Mouse (Mus musculus): ENCODE data around the gene Btg4. TPM values are rescaled to one million over a fixed set of nuclear protein-coding genes. Genes with fewer than 3 reads are reported as not detected.

Btg4 gene
- total RNA-seq (2021): not detected in 2 replicates
- long read RNA-seq, experiment 1: 0 reads
- long read RNA-seq, experiment 2: 0 reads

DNA sequence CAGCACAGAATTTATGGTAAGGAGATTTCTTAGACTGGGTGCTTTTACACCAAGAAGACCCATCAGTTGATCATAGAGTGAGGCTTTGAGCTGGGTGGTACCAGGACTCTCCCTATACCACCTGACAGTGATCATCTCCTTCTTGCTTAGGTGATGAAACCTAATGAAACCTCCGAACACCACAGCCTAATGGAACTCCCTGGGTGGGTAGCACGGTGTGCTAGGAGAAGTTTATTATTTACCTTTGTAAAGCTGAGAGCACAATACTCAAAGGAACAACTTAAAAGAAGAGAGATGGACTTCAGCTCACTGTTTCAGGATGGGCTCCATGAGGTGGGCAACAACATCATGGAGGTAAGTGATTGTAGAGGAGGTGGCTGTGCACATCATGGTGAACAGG is at the start of gene Btg4:
TSS of gene Btg4 (plus strand) at position 301 of the 400 bp plus-strand sequence.
- DNase-seq: no peak

GRCm38 (mm10) chr9:51013644-51014043 is 47.1 kb upstream of the Btg4 start:
- no peak for DNase-seq

GRCm38 (mm10) chr9:51015732-51016131 is 45.0 kb upstream of the Btg4 start:
- peak; percentile 32 for DNase-seq

GRCm38 (mm10) chr9:51019670-51020069 is 41.0 kb upstream of the Btg4 start:
- no peak for DNase-seq

DNA sequence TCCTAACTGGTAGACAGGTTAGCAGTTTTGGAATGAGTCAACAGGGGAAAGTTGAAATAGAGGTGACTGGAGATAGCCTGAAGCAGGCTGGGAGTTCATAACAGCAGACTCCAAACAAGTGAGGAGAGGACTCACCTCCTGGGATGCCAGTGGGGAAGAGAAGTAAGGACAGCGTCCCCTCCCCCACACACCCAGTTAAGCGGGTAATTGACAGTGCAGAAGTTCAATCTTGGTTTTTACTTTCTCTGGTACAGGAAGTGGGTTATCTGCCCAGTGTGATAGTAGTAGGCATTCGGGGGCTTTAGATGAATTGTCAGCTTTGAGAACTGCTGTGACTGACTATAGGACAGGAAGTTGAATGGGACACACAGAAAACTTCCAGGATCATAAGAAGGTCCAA is 40.4 kb upstream of the Btg4 start:
- no peak for DNase-seq

- no peak for DNase-seq
Observed at GRCm38 (mm10) chr9:51021123-51021795, 39.4 kb upstream of the Btg4 start.

DNA sequence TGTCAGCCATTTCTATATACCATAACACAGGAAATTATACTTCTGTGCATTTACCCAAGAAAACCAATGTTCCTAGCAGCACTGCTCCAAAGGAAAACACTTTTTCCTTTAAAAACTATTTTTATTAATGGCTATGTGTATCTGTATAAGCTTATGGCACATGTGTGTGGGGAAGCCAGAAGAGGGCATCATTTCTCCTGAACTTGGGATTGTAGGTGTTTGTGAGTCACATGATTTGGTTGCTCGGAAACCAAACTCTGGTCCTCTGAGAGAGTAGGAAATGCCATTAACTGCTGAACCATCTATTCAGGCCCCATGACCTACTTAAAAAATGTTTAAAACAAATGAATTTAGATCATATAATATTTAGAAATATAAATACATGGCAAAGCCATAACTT is 33.7 kb upstream of the Btg4 start:
- DNase-seq: no peak

- no peak for DNase-seq
Observed at GRCm38 (mm10) chr9:51030147-51030546, 30.6 kb upstream of the Btg4 start.

DNA sequence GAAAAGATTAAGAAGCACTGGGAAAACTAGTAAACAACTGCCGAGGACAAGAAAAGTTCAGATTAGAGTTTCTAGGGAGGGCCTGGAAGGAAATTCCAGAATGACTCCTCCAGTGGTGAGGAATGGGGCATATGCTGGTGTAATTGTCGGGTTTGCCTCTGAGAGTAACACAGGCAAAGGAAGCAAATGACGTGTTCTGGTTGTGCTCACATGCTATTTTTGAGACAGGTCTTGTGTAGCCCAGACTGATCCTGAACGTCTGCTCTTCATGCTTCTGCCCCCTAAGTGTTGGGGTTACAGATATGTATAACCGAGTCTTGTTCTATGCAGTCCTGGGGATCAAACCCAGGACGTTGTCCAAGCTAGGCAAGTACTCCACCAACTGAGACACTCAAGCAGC is 29.1 kb upstream of the Btg4 start:
- no peak for DNase-seq

DNA sequence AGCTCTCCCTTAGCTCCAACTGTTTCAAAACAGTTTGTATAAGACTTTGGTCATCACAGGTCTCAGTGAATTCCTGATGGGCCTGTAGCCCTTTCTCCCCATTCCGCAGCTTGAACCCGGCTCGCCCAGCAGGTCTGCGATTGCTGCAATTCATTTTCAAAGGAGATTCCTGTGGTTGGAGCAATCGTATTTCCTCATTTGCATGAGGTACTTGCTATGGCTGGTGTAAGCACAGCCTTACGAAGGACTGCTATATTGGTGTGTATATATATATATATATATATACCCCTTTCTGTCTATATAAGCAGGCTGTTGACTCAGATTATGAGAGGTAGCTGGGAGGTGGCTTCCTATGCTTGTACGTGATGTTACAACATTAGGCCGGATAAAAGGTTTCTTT is 28.4 kb upstream of the Btg4 start:
- no peak for DNase-seq

- DNase-seq: no peak
Observed at GRCm38 (mm10) chr9:51032785-51033529, 27.7 kb upstream of the Btg4 start.

DNA sequence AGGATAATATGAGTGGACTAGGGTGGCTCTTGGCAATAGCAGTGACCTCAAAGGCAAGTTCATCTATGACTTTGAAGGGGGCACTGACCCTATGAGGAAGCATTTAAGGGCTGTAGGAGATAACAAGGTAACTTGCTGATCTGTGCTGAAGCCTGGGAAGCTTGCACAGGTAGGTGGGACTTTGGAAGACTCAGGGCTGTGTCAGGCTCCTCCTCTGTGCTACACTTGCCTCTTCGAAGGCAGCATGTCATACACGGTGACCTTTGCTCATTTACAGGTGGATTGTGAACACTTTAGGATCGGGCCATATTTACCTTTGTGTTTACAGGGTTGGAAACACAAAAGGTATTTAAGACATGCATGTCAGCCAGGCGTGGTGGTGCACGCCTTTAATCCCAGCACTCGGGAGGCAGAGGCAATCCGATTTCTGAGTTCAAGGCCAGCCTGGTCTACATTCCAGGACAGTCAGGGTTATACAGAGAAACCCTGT is 19.2 kb upstream of the Btg4 start:
- no peak for DNase-seq

DNA sequence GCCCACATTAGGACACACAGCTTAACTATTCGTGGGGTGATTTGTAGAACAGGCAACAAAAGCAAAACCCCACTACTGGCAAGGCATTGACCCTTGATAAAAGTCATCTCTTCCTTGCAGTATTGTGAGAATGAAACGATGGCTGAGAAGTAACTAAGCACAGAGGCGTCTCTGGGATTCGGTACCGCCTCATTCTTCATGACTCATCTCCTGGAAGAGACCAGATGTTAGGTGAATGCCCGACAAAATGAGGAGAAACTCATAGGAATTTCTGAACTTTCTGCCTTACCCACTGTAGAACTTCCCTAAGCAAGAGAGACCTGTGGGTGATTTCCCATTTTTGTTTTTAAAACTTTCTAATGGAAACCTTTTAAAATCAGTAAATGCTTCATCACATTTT is 18.6 kb upstream of the Btg4 start:
- no peak for DNase-seq

- no peak for DNase-seq
Observed at GRCm38 (mm10) chr9:51052180-51052579, 8.5 kb upstream of the Btg4 start.

DNA sequence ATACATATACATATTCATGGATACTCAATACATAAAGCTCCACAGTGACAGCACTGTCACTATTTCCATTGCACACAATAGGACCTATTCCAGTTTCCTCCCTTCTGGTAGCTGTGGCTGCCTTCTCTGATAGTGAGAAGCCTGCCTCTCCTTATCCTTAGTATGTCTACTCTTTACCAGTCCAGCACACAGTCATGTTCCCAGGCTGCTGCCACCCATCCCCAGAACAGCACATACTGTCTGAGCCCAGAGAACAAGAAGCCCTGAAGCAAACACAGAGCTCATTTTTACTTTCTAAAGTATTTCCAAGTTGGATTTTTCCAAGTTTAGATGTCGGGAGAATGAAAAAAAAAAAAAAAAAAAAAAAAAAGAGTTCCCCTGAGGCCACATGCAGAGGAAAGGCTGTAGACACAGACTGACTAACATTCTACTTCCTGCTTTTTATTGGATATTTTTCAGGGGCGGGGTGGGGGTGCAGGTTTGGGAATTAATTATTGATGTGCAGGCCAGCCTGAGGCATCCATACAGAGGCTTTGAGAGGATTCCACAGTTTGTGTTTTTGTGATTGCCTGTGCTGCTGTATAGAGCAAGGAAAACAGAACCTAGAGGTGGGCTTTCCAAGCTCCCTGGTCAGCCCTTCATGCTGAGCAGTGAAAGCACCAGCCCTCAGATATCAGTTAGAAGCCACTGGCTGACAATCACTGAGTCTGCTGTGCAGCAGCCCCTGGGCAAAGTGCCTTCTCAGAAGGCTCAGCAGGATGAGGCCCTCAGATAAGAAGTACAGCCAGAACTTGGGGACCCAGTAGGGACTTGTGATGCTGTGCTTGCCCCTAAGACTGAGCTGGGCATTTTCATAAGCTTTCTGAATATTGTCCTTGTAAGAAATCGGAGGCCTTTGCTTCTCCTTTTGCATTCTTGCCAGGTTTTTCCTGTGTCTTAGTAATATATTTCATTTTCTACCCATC is 4.1 kb upstream of the Btg4 start:
- no peak for DNase-seq

DNA sequence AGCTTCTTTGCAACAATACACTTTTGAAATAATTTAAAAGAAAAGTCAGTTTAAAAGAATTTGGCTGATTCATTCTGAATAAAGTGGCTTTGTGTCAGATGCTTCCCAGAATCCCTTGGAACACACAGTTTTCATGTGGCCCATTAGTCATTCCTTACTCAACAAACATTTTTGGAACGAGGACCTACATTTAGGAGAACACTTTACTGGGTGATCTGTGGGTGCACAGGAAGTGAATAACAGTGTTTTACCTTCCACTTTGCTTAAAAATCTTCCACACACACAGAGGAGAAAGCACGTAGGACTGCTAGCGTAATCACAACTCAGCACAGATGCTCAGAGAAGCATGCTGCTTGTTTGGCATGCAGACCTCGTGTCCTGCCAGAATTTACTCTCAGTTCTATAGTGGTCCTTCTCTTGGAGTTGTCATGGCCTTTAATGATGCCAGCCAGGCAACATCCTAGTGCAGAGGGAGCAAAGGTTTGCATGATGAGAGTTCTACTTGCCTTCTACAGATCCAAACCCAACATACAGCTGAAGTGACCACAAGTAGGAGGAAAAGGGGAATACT is 1.7 kb upstream of the Btg4 start:
- no peak for DNase-seq

GRCm38 (mm10) chr9:51068202-51068601 is 7.5 kb downstream of the Btg4 start:
- no peak for DNase-seq

DNA sequence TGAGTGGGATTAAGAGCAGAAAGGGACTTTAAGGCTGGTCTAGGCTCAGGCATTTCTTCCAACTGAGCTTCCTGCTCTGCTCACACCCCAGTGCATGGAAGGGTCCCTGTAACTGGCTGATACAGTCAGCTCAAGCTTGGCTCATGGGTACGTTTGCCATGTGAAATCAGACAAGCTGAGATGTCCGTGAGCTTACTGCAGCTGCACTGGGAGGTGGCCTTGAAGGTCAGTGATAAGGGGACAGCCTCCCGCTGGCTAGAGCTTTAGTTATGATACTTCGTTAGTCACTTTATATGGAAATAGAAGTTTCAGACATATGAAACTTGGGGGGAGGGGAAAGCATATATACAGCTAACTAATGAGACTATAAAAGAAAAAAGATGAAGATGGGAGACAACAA is 10.1 kb downstream of the Btg4 start:
- peak; percentile 46 for DNase-seq

- peak; percentile 14 for DNase-seq
Observed at GRCm38 (mm10) chr9:51075780-51076179, 15.1 kb downstream of the Btg4 start.

DNA sequence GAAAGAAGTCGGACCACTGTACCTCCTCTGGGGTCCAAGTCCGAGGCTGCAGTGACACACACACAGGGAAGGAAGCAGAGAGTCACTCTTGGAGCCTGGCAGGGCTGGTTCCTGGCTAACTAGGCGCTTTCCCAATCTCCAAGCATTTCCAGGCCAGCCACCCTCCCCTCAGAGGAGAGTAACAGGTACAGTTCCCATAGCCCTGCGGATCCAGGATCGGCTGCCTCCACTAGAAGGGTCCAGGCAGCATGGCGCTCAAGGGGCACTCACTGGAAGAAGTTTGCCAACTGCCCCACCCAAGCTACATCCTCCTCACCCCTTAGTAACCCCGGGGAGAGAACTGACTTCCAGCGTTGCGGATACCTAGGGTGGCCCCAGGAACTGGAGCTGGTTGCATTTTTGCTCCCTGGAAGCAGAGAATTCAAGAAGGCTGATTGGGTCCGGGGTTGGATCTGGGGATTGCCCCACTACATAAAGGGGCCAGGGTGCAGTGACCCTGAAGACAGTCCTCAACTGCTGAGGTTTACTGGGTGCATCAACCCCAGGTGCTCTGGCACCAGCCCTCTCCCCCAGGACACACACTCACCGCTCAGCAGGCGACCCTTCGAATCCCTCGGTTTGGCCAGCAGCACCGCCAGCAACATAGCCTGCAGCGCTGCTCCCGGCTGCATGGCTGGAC is 15.7 kb downstream of the Btg4 start:
- peak; percentile 34 for DNase-seq

DNA sequence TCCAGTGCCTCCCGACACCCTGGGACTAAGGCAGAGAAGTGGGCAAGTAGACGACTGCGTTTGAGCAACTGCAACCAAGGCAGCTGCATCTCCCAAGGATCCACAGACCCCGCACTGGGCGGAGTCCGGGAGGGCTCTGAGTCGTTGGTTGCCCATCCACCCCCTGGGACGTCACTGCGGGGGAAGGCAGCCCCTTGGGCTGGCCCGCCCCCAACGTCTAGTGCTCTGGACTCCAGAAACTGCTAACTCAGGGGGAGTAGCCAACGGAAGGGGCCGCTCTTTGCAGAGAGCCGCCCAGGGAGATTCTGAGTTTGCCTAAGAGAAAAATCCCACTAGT is 16.2 kb downstream of the Btg4 start, which contains the start of gene Layn:
TSS of gene Layn (minus strand) at position 116 of the 337 bp plus-strand sequence.
- peak; percentile 87 for DNase-seq

GRCm38 (mm10) chr9:51081614-51082013 is 20.9 kb downstream of the Btg4 start:
- no peak for DNase-seq
